Mouse (Mus musculus) lung, adult 2 months (tissue): ENCODE measurements around the gene Ywhae. TPM values are rescaled to one million over a fixed set of nuclear protein-coding genes. Genes with fewer than 3 reads are reported as not detected.
A peak's percentile ranks its signal among the peaks of the same experiment; 100 is the strongest.
"Not testable (repeated sequence)": the region's sequence is repeated elsewhere in the genome, so short reads cannot be mapped to it uniquely, and the experiment has no call there.

Experiments used
- DNase-seq: peaks from one replicate; pipeline ENCODE4 v3.0.0; 2022
- H3K4me1 ChIP-seq: fragments of 200-500 bp; 2 replicates; pipeline ENCODE4 v1.6.1; 2011; ENCODE audit warnings: low read length; ENCODE audit not compliant: control insufficient read depth, insufficient read depth
- H3K4me3 ChIP-seq: fragments of 200-500 bp; replicated peaks from 2 replicates; pipeline ENCODE3; 2011; ENCODE audit warnings: low read depth, mild to moderate bottlenecking, control low read depth, low read length; ENCODE audit errors: extremely low read depth
- CTCF ChIP-seq: fragments of 200-500 bp; IDR thresholded peaks from 2 replicates; pipeline ENCODE4 v1.5.1; 2011; ENCODE audit warnings: mild to moderate bottlenecking, low read length, control low read depth; ENCODE audit not compliant: insufficient read depth
- POLR2A ChIP-seq: fragments of 200-500 bp; IDR thresholded peaks from 2 replicates; pipeline ENCODE4 v1.6.1; 2011; ENCODE audit warnings: low read depth, mild to moderate bottlenecking, control low read depth, low read length, borderline replicate concordance; ENCODE audit errors: extremely low read depth
- WGBS: fragments of 180-500 bp; shearing (Covaris S2); methylation state at CpG from one replicate; pipeline ENCODE4 v1.1.7; 2018; 5-methylcytosine and 5-hydroxymethylcytosine counted together
- polyA plus RNA-seq: library from polyadenylated mRNA; depleted of rRNA; stranded (reverse); fragments of >200 nt; gene quantifications from 2 replicates; pipeline ENCODE4 v1.2.3, GENCODE M21; 2012

The Ywhae gene
- polyA plus RNA-seq, 1 experiment: 177 TPM

DNA sequence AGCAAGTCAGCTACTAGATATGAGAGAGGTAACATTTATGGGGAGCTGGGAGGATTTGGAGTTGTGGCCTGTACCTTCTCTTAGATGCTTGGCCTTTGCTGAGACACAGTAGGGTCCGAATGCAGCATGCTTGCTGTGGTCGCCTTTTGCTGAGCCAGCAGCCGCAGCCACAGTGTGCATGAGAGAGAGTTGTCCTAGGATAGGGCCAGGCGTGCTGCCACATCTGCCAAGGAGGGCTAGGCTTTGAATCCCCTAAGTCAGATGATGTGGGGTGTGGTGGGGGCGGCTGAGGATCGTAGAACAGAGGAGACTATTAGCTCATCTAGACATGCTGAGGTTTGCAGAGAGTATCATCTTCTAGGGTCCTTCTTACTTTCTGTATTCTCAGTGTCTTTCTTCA is 29.9 kb upstream of the Ywhae start:
- no peak for DNase-seq
- H3K4me3 ChIP-seq: no peak overlapping the region
- TF ChIP-seq POLR2A: no peak
- no peak for TF ChIP-seq CTCF
- no peaks in the 10 kb centered on the region for H3K4me1 ChIP-seq
- 94% methylated on average over 6 of the region's 6 CpGs for WGBS

- H3K4me1 ChIP-seq: no peaks in the 10 kb centered on the region
- no peak for DNase-seq
- H3K4me3 ChIP-seq: no peak overlapping the region
- TF ChIP-seq POLR2A (no peak), CTCF (no peak)
- 86% methylated on average over 2 of the region's 2 CpGs for WGBS
Observed at GRCm38 (mm10) chr11:75703748-75704147, 28.9 kb upstream of the Ywhae start.

GRCm38 (mm10) chr11:75713949-75714348 is 18.7 kb upstream of the Ywhae start:
- DNase-seq: no peak
- Histone ChIP-seq H3K4me3 (no peak overlapping the region), H3K4me1 (no peaks in the 10 kb centered on the region)
- 88% methylated on average over 1 of the region's 1 CpGs for WGBS
- TF ChIP-seq POLR2A: no peak
- 0 out of 2 replicates have a peak, but pooled peaks have one; percentile 13 for TF ChIP-seq CTCF

GRCm38 (mm10) chr11:75715556-75715955 is 17.1 kb upstream of the Ywhae start:
- TF ChIP-seq CTCF (no peak), POLR2A (no peak)
- Histone ChIP-seq H3K4me3 (no peak overlapping the region), H3K4me1 (no peaks in the 10 kb centered on the region)
- no peak for DNase-seq
- 45% methylated on average over 12 of the region's 12 CpGs for WGBS

DNA sequence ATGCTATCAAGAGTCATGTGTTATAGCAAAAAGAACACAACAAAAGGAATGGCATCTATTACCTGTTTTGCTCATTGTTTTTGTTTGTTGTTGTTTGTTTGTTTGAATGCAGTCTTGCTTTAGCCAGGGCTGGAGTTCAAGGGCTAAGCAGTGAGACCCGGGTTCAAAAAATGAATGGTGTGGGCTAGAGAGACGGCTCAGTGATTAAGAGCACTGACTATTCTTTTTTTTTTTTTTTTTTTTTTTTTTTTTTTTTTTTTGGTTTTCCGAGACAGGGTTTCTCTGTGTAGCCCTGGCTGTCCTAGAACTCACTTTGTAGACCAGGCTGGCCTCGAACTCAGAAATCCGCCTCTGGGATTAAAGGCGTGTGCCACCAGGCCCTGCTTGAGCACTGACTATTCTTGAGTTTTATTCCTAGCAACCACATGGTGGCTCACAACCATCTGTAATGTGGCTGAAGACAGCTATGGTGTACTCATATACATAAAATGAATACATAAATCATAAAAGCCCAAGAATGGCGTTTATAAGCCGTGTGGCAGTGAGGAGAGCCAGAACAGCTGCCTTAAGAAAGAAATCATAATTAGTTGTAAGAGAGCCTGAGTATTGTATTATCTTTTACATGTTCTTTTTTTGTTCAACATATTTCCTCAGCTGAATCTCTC is 15.9 kb upstream of the Ywhae start:
- TF ChIP-seq CTCF (no peak), POLR2A (no peak)
- no peak overlapping the region for H3K4me3 ChIP-seq
- WGBS: 76% methylated on average over 8 of the region's 8 CpGs
- DNase-seq: no peak
- no peaks in the 10 kb centered on the region for H3K4me1 ChIP-seq

- H3K4me1 ChIP-seq: no peaks in the 10 kb centered on the region
- no peak for DNase-seq
- TF ChIP-seq CTCF (no peak), POLR2A (no peak)
- WGBS: 33% methylated on average over 4 of the region's 4 CpGs
- H3K4me3 ChIP-seq: no peak overlapping the region
Observed at GRCm38 (mm10) chr11:75722339-75722738, 10.3 kb upstream of the Ywhae start.

- Histone ChIP-seq H3K4me3 (no peak overlapping the region), H3K4me1 (no peaks in the 10 kb centered on the region)
- WGBS: 45% methylated on average over 2 of the region's 2 CpGs
- DNase-seq: no peak
- TF ChIP-seq CTCF (no peak), POLR2A (no peak)
Observed at GRCm38 (mm10) chr11:75727168-75727567, 5.5 kb upstream of the Ywhae start.

DNA sequence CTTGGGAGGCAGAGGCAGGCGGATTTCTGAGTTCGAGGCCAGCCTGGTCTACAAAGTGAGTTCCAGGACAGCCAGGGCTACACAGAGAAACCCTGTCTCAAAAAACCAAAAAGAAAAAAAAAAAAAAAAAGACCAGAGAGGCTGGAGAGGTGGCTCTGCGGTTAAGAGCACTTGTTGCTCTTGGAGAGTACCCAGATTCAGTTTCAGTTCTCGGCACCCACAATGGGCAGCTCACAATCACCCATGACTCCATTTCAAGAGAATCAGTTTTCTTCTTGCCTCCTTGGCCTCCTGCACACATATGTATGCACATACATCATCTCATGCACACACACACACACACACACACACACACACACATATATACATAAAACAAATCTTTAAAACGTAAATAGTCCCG is 5.0 kb upstream of the Ywhae start:
- not testable (repeated sequence) for H3K4me3 ChIP-seq, DNase-seq, H3K4me1 ChIP-seq
- WGBS: 80% methylated on average over 6 of the region's 6 CpGs

- TF ChIP-seq POLR2A (peak; percentile 22; the same call in 1 of the 2 replicates), CTCF (no peak)
- DNase-seq: no peak
- peak overlapping the region; percentile 83 for H3K4me3 ChIP-seq
- H3K4me1 ChIP-seq: peaks cover 26% of the 10 kb centered on the region
- WGBS: under 1% methylated on average over 52 of the region's 52 CpGs
Observed at GRCm38 (mm10) chr11:75733227-75733940, 715 bp downstream of the Ywhae start.
